Mouse (Mus musculus): Measurements from ENCODE around the gene Taf9. TPM values are rescaled to one million over a fixed set of nuclear protein-coding genes. Genes with fewer than 3 reads are reported as not detected.

Taf9 gene
- polyA plus RNA-seq, 1 experiment = 649 TPM

GRCm38 (mm10) chr13:100670181-100670741 lies 18.9 kb downstream of the Taf9 start:
- Histone ChIP-seq H3K36me3 (ENCODE audit: control insufficient read depth, insufficient read depth, low read length) (no peaks in the 10 kb centered on the region), H3K27ac (ENCODE audit: control insufficient read depth, insufficient read depth, low read depth, low read length) (no peak overlapping the region), H3K27me3 (ENCODE audit: control insufficient read depth, insufficient read depth, low read length) (no peaks in the 10 kb centered on the region), H3K4me1 (ENCODE audit: control insufficient read depth, insufficient read depth, low read length) (peaks cover 12% of the 10 kb centered on the region), H3K4me3 (ENCODE audit: control insufficient read depth, low read depth, low read length) (no peak overlapping the region)
- TF ChIP-seq CTCF (IDR thresholded peaks at IDR 0.05; ENCODE audit: control insufficient read depth, insufficient read depth, insufficient replicate concordance, low read depth, low read length) = no peak
- TF ChIP-seq POLR2A (IDR thresholded peaks at IDR 0.05; ENCODE audit: control insufficient read depth, low read depth, low read length) = no peak

- TF ChIP-seq POLR2A (IDR thresholded peaks at IDR 0.05; ENCODE audit: control insufficient read depth, low read depth, low read length) = no peak
- TF ChIP-seq CTCF (IDR thresholded peaks at IDR 0.05; ENCODE audit: control insufficient read depth, insufficient read depth, insufficient replicate concordance, low read depth, low read length) = no peak
- Histone ChIP-seq H3K4me1 (ENCODE audit: control insufficient read depth, insufficient read depth, low read length) (peaks cover 7% of the 10 kb centered on the region; the same call in 1 of the 2 replicates), H3K27me3 (ENCODE audit: control insufficient read depth, insufficient read depth, low read length) (no peaks in the 10 kb centered on the region), H3K36me3 (ENCODE audit: control insufficient read depth, insufficient read depth, low read length) (no peaks in the 10 kb centered on the region), H3K27ac (ENCODE audit: control insufficient read depth, insufficient read depth, low read depth, low read length) (no peak overlapping the region), H3K4me3 (ENCODE audit: control insufficient read depth, low read depth, low read length) (no peak overlapping the region)
These were observed 24.7 kb downstream of the Taf9 start for GRCm38 (mm10) chr13:100675936-100676635.

DNA sequence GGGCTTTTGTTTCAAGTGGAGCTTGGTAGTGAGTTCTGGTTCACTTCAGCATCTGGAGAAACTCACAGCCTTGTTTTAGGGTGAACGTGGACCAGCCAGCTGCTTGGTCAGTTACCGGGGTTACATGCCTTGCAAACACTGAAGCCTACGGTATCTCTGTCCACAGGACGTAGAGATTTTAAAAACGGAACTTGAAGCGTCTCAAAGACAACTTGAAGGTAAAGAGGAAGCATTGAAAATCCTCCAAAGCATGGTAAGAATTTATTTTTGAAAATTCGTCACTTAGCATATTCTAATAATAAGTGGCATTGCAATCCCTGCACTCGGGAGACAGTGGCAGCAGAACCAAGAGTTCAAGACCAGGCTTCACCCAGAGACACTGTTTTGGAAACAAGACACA lies 30.2 kb downstream of the Taf9 start:
- Histone ChIP-seq H3K4me1 (ENCODE audit: control insufficient read depth, insufficient read depth, low read length) (peaks cover 5% of the 10 kb centered on the region; the same call in 1 of the 2 replicates), H3K36me3 (ENCODE audit: control insufficient read depth, insufficient read depth, low read length) (no peaks in the 10 kb centered on the region), H3K27ac (ENCODE audit: control insufficient read depth, insufficient read depth, low read depth, low read length) (no peak overlapping the region), H3K27me3 (ENCODE audit: control insufficient read depth, insufficient read depth, low read length) (no peaks in the 10 kb centered on the region), H3K4me3 (ENCODE audit: control insufficient read depth, low read depth, low read length) (no peak overlapping the region)
- TF ChIP-seq CTCF (IDR thresholded peaks at IDR 0.05; ENCODE audit: control insufficient read depth, insufficient read depth, insufficient replicate concordance, low read depth, low read length) (no peak), POLR2A (IDR thresholded peaks at IDR 0.05; ENCODE audit: control insufficient read depth, low read depth, low read length) (no peak)

GRCm38 (mm10) chr13:100682837-100683236 lies 31.5 kb downstream of the Taf9 start:
- H3K4me3 ChIP-seq (ENCODE audit: control insufficient read depth, low read depth, low read length) = no peak overlapping the region
- H3K27me3 ChIP-seq (ENCODE audit: control insufficient read depth, insufficient read depth, low read length) = no peaks in the 10 kb centered on the region
- peaks cover 5% of the 10 kb centered on the region; the same call in 1 of the 2 replicates for H3K4me1 ChIP-seq (ENCODE audit: control insufficient read depth, insufficient read depth, low read length)
- no peak for TF ChIP-seq POLR2A (IDR thresholded peaks at IDR 0.05; ENCODE audit: control insufficient read depth, low read depth, low read length)
- no peak for TF ChIP-seq CTCF (IDR thresholded peaks at IDR 0.05; ENCODE audit: control insufficient read depth, insufficient read depth, insufficient replicate concordance, low read depth, low read length)
- H3K27ac ChIP-seq (ENCODE audit: control insufficient read depth, insufficient read depth, low read depth, low read length) = no peak overlapping the region
- H3K36me3 ChIP-seq (ENCODE audit: control insufficient read depth, insufficient read depth, low read length) = no peaks in the 10 kb centered on the region

- H3K36me3 ChIP-seq (ENCODE audit: control insufficient read depth, insufficient read depth, low read length) = no peaks in the 10 kb centered on the region
- no peak; the same call in 1 of the 2 replicates for TF ChIP-seq CTCF (IDR thresholded peaks at IDR 0.05; ENCODE audit: control insufficient read depth, insufficient read depth, insufficient replicate concordance, low read depth, low read length)
- no peak for TF ChIP-seq POLR2A (IDR thresholded peaks at IDR 0.05; ENCODE audit: control insufficient read depth, low read depth, low read length)
- no peak overlapping the region for H3K27ac ChIP-seq (ENCODE audit: control insufficient read depth, insufficient read depth, low read depth, low read length)
- H3K4me1 ChIP-seq (ENCODE audit: control insufficient read depth, insufficient read depth, low read length) = no peaks in the 10 kb centered on the region
- no peaks in the 10 kb centered on the region for H3K27me3 ChIP-seq (ENCODE audit: control insufficient read depth, insufficient read depth, low read length)
- no peak overlapping the region for H3K4me3 ChIP-seq (ENCODE audit: control insufficient read depth, low read depth, low read length)
These were observed 33.0 kb downstream of the Taf9 start for GRCm38 (mm10) chr13:100684355-100684754.

GRCm38 (mm10) chr13:100687513-100687912 lies 36.1 kb downstream of the Taf9 start:
- Histone ChIP-seq H3K36me3 (ENCODE audit: control insufficient read depth, insufficient read depth, low read length) (no peaks in the 10 kb centered on the region), H3K4me3 (ENCODE audit: control insufficient read depth, low read depth, low read length) (no peak overlapping the region), H3K27ac (ENCODE audit: control insufficient read depth, insufficient read depth, low read depth, low read length) (no peak overlapping the region), H3K27me3 (ENCODE audit: control insufficient read depth, insufficient read depth, low read length) (no peaks in the 10 kb centered on the region), H3K4me1 (ENCODE audit: control insufficient read depth, insufficient read depth, low read length) (no peaks in the 10 kb centered on the region)
- TF ChIP-seq CTCF (IDR thresholded peaks at IDR 0.05; ENCODE audit: control insufficient read depth, insufficient read depth, insufficient replicate concordance, low read depth, low read length) (no peak), POLR2A (IDR thresholded peaks at IDR 0.05; ENCODE audit: control insufficient read depth, low read depth, low read length) (no peak)

GRCm38 (mm10) chr13:100697541-100697940 lies 46.2 kb downstream of the Taf9 start:
- Histone ChIP-seq H3K4me1 (ENCODE audit: control insufficient read depth, insufficient read depth, low read length) (no peaks in the 10 kb centered on the region), H3K4me3 (ENCODE audit: control insufficient read depth, low read depth, low read length) (no peak overlapping the region), H3K36me3 (ENCODE audit: control insufficient read depth, insufficient read depth, low read length) (no peaks in the 10 kb centered on the region), H3K27ac (ENCODE audit: control insufficient read depth, insufficient read depth, low read depth, low read length) (no peak overlapping the region), H3K27me3 (ENCODE audit: control insufficient read depth, insufficient read depth, low read length) (no peaks in the 10 kb centered on the region)
- TF ChIP-seq CTCF (IDR thresholded peaks at IDR 0.05; ENCODE audit: control insufficient read depth, insufficient read depth, insufficient replicate concordance, low read depth, low read length) (no peak), POLR2A (IDR thresholded peaks at IDR 0.05; ENCODE audit: control insufficient read depth, low read depth, low read length) (no peak)
